Mouse (Mus musculus): ENCODE measurements at regions not wholly inside any gene's neighbourhood (a gene's known extent, or its start where the extent isn't known, plus 50 kb on each side); places are given as distances from the start of the nearest gene placed in this dataset.

- TF ChIP-seq TBP (conservative IDR thresholded peaks at IDR 0.05; ENCODE audit: low read depth, low read length) (no peak), EP300 (IDR thresholded peaks at IDR 0.05; ENCODE audit: low read length) (no peak)
These were observed 1763.0 kb upstream of the 5930422O12Rik start for GRCm38 (mm10) chr8:31665485-31665884.
